Mouse (Mus musculus) ZHBTc4 (cell line): ENCODE results near the gene Vmac.
A peak's percentile ranks its signal among the peaks of the same experiment; 100 is the strongest.

Experiments used
- DNase-seq: peaks from one replicate; pipeline ENCODE4 v3.0.0-alpha.2; 2011; ENCODE audit warnings: low read depth, low spot score

Vmac gene

GRCm38 (mm10) chr17:56717363-56718058 is at the start of gene Vmac, which contains the start of gene Ndufa11:
Gene Vmac, minus strand, starts transcription at chr17:56718022.
Gene Ndufa11, plus strand, starts transcription at chr17:56717767.
- peak; percentile 99 for DNase-seq

GRCm38 (mm10) chr17:56766631-56767405 is 49.0 kb upstream of the Vmac start:
- DNase-seq = no peak

- DNase-seq = no peak
Observed at GRCm38 (mm10) chr17:56765431-56765830, 47.6 kb upstream of the Vmac start.

GRCm38 (mm10) chr17:56764474-56765354 is 46.9 kb upstream of the Vmac start, which contains the start of gene Dus3l:
Gene Dus3l, plus strand, starts transcription at chr17:56764757.
- peak; percentile 94 for DNase-seq

- DNase-seq = no peak
Observed at GRCm38 (mm10) chr17:56763741-56764250, 46.0 kb upstream of the Vmac start.

GRCm38 (mm10) chr17:56762769-56763731 is 45.2 kb upstream of the Vmac start:
- DNase-seq = peak; percentile 87

GRCm38 (mm10) chr17:56761991-56762410 is 44.2 kb upstream of the Vmac start:
- peak; percentile 92 for DNase-seq

GRCm38 (mm10) chr17:56761077-56761476 is 43.3 kb upstream of the Vmac start:
- no peak for DNase-seq

- no peak for DNase-seq
Observed at GRCm38 (mm10) chr17:56759261-56759660, 41.4 kb upstream of the Vmac start.

GRCm38 (mm10) chr17:56758132-56758531 is 40.3 kb upstream of the Vmac start:
- DNase-seq = peak; percentile 95

- DNase-seq = peak; percentile 92
Observed at GRCm38 (mm10) chr17:56757416-56758123, 39.7 kb upstream of the Vmac start, which contains the start of gene Nrtn. Gene Nrtn, minus strand, starts transcription at chr17:56757530.

GRCm38 (mm10) chr17:56756703-56757399 is 39.0 kb upstream of the Vmac start:
- DNase-seq = no peak

GRCm38 (mm10) chr17:56754271-56755185 is 36.7 kb upstream of the Vmac start:
- DNase-seq = peak; percentile 53

- no peak for DNase-seq
Observed at GRCm38 (mm10) chr17:56753452-56753851, 35.6 kb upstream of the Vmac start.

GRCm38 (mm10) chr17:56751404-56752072 is 33.7 kb upstream of the Vmac start:
- DNase-seq = peak; percentile 95

GRCm38 (mm10) chr17:56744173-56744572 is 26.4 kb upstream of the Vmac start:
- no peak for DNase-seq

GRCm38 (mm10) chr17:56740788-56741160 is 23.0 kb upstream of the Vmac start:
- DNase-seq = peak; percentile 87
